Mouse (Mus musculus): ENCODE results near the gene Mybpc2.

The Mybpc2 gene

GRCm38 (mm10) chr7:44531207-44531606, 6.8 kb upstream of the Mybpc2 start:
- in situ Hi-C loops (cut with MboI; ENCODE audit: unreplicated experiment in 2 of 2) = loop anchor here (25.0 kb wide), 4 partner anchors 331 to 1381 kb away; partner anchors contain the start of genes Dbp (in 2 of the 2), Fam83e (in 2 of the 2), Rpl18 (in 2 of the 2) and Sphk2 (in 2 of the 2)

GRCm38 (mm10) chr7:44530507-44530906, 6.1 kb upstream of the Mybpc2 start:
- in situ Hi-C loops (cut with MboI; ENCODE audit: unreplicated experiment in 2 of 2) = loop anchor here (25.0 kb wide), 4 partner anchors 332 to 1382 kb away; partner anchors contain the start of genes Dbp (in 2 of the 2), Fam83e (in 2 of the 2), Rpl18 (in 2 of the 2) and Sphk2 (in 2 of the 2)

DNA sequence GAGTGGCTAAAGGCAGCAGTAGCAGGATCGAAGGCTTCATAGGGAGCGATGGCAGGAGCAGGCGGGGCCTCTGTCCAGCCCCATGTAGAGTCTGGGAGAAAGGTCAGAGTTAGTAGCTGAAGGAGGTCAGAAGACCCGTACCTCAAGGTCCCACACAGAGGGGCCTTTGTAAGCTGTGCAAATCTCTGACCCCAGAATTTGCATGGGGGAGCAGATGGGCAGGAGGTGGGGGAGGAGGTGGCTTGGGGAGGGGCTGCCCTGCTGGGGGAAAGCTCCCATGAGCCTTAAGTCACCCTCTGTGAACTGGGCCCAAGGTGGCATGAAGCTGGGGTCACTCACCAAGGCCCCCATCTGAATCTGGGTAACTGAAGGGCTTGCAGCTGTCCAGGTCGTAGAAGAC, 5.1 kb upstream of the Mybpc2 start:
- in situ Hi-C loops (cut with MboI; ENCODE audit: unreplicated experiment in 2 of 2) = loop anchor here (25.0 kb wide), 4 partner anchors 333 to 1383 kb away; partner anchors contain the start of genes Dbp (in 2 of the 2), Fam83e (in 2 of the 2), Rpl18 (in 2 of the 2) and Sphk2 (in 2 of the 2)

- in situ Hi-C loops (cut with MboI; ENCODE audit: unreplicated experiment in 2 of 2) = loop anchor here (25.0 kb wide), 4 partner anchors 335 to 1385 kb away; partner anchors contain the start of genes Dbp (in 2 of the 2), Fam83e (in 2 of the 2), Rpl18 (in 2 of the 2) and Sphk2 (in 2 of the 2)
Observed at GRCm38 (mm10) chr7:44527483-44528398, 3.3 kb upstream of the Mybpc2 start.

- in situ Hi-C loops (cut with MboI; ENCODE audit: unreplicated experiment in 2 of 2) = loop anchor here (25.0 kb wide), 4 partner anchors 336 to 1386 kb away; partner anchors contain the start of genes Dbp (in 2 of the 2), Fam83e (in 2 of the 2), Rpl18 (in 2 of the 2) and Sphk2 (in 2 of the 2)
Observed at GRCm38 (mm10) chr7:44526414-44527154, 2.1 kb upstream of the Mybpc2 start.

GRCm38 (mm10) chr7:44525126-44525832, 823 bp upstream of the Mybpc2 start:
- in situ Hi-C loops (cut with MboI; ENCODE audit: unreplicated experiment in 2 of 2) = loop anchor here (25.0 kb wide), 4 partner anchors 337 to 1387 kb away; partner anchors contain the start of genes Dbp (in 2 of the 2), Fam83e (in 2 of the 2), Rpl18 (in 2 of the 2) and Sphk2 (in 2 of the 2)

DNA sequence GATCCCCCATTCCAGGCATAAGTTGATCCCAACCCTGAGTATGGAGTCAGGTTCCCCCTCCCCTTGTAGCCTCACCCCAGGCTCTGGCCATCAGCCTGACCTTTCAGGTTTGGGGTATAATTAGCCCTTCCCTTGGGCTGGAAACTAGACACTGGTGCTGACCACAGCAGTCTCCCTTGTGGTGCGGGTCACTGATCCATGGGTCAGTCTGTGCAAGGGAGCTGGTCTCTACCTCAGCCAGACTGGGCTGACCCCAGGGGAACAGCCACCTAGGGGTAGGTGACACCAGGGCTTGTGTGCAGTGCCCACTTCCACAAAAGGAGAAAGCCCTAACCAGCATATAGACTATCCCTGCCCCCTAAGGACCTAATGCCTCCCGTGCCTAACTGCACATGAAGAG, 1.4 kb downstream of the Mybpc2 start:
- in situ Hi-C loops (cut with MboI; ENCODE audit: unreplicated experiment in 2 of 2) = no loop called here

GRCm38 (mm10) chr7:44521710-44522109, 2.7 kb downstream of the Mybpc2 start:
- in situ Hi-C loops (cut with MboI; ENCODE audit: unreplicated experiment in 2 of 2) = no loop called here

DNA sequence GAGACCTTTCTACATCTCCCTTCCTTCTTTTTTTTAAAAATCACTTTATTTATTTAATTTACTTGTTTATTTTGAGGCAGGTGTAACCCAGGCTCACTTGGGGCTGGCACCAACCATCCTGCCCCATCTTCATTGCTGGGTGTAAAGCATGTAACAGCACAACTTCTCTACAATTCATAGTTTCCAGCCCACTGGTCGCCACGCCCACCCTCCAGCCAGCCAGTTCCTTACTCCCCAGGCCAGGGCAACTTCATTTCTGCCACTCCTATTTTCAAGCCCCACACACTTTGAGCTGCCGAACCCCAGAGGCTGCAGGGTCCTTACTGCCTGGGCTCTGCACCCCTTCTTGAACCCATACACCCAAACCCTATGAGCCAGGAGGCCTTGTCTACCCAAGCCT, 3.5 kb downstream of the Mybpc2 start:
- in situ Hi-C loops (cut with MboI; ENCODE audit: unreplicated experiment in 2 of 2) = no loop called here

DNA sequence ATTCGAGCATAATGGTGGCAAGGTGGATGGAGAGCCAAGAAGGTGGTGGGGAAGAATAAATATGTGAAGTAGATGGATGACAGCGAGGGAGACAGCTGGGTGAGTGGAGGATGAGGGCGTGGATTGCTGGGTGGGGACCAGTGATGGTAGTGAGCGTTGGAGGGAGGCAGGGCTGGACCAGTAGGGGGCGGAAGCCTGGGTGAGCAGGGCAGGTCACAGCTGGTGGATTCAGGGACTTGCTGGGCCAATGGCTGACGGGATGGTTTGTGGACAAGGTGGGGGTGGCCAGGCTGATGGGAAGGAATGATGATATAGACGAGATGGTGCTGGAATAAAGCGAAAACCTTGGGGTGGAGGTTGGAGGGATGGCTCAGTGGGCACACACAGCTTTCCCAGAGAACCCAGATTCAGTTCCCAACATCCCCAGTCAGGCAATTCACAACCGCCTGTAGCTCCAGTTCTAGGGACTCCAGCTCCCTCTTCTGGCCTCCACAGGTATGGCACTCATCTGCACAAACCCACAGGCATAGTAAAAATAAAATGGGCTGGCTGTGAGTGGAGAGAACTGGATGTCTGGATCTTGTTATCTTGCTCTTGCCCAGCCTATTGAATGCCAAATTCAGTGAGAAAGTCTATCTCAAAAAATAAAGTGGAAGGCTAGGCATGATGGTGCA, 5.1 kb downstream of the Mybpc2 start:
- in situ Hi-C loops (cut with MboI; ENCODE audit: unreplicated experiment in 2 of 2) = loop anchor here (5.0 kb wide), 2 partner anchors 33 to 133 kb away; partner anchors contain the start of gene Nr1h2 (in 1 of the 2)

DNA sequence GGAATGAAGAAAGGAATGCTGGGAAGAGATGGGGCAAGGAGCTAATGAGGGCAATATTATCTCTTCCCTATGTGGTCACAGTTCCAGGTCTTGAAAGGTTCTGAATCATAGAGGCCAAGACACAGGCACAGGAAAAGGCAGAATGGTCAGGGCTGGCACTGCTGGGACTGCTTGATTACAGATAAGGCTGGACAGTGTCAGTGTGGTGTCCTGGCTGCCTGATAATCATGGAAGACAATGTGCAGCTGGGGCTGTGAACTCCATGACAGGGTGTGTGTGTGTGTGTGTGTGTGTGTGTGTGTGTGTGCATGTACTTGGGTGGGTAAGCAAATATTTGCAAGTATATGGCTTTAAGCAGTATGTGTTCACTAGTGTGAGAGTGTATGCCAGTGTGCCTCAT, 17.0 kb downstream of the Mybpc2 start:
- in situ Hi-C loops (cut with MboI; ENCODE audit: unreplicated experiment in 2 of 2) = loop anchor here in 1 of 2 experiments (5.0 kb wide), 1 partner anchor 135 kb away; no protein-coding TSS in a partner anchor

DNA sequence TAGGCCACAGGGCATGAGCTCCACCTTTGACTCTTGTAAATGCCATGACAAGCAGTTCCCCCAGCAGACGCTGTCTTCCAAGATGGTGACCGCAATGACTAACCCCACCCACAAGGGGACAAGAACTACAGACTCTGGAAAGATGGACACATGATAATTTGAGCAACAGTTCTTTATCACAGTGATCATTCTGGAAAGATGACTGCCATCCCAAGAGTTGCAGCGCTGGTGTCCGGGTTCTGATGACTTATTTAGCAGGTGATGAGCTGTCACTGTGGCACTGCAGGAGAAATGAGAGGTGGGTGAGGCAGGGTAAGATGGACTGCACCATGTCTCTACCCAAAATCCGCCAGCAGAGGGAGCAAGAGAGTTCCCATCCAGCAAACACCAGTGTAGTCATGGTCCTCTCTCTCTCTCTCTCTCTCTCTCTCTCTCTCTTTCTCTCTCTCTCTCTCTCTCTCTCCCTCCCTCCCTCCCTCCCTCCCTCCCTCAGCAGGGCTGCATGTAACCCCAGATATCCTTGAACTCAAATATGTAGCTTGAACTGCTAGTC, 22.8 kb downstream of the Mybpc2 start:
- in situ Hi-C loops (cut with MboI; ENCODE audit: unreplicated experiment in 2 of 2) = no loop called here

DNA sequence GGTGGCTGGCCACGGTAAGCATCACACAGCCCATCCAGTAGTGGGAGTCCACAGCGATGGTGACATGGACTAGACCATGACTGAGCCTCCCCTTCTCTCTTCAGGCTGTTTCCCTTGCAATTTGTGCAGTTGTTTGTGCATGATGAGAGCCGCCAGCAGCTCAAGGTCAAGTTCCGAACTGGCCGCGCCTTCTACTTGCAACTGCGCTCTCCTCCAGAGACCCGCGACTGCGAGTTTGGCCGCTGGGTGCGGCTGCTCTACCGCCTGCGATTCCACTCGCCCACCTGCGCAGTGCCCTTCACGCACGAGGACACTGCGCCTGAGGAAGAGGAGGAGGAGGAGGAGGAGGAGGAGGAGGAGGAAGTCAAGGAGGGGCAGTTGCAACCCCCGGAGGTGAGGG, 24.4 kb downstream of the Mybpc2 start:
- in situ Hi-C loops (cut with MboI; ENCODE audit: unreplicated experiment in 2 of 2) = no loop called here

DNA sequence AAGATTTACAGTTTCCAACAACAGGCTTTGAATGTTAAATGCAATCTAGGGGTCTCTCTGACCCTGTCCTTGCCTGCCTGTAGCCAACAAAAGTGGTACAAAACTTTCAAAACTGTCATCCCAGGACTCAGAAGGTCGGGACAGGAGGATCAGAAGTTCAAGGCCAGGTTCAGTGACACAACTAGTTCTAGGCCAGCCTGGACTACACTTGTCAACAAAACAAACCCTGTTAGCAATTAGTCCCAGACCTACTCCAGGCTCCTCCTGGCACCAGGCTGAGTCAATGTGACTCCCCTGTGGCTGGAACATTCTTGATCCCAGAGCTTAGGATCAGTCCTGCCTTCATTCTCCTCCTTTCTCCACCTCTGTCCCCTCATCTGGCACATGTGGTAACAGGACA, 25.5 kb downstream of the Mybpc2 start:
- in situ Hi-C loops (cut with MboI; ENCODE audit: unreplicated experiment in 2 of 2) = loop anchor here (10.0 to 25.0 kb wide), 2 partner anchors 124 to 812 kb away; partner anchors contain the start of gene Klk14 (in 1 of the 2)

DNA sequence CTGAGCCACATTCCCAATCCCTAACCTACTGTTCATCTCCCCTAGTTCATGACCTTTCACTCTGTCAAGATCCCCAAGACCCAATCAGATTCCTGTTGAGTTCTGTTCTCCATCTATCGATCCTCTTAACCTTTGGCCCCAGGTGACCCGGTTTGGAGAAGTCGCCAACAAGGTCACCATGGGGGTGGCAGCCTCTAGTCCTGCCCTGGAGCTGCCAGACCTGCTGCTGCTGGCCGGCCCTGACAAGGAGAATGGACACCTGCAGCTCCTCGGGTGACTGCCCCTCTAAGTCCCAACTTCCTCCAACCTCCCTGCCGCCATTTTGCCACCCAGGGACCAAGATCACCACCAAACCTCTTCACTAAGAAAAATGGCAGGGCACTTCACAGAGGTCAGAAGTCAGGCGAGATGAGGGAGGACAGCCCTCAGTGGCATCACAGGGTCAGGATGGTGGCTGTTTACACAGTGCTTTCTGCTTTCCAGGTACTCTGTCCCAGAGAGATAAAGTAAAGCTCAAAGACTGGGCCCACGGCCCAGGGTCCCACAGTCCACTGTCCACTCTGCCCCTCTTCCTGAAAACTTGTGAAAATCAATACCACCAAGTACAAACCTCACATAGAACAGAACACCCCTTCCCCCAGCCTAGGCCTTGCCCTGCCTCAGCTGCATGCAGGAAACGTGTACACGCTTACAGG, 26.9 kb downstream of the Mybpc2 start:
- in situ Hi-C loops (cut with MboI; ENCODE audit: unreplicated experiment in 2 of 2) = loop anchor here (10.0 to 25.0 kb wide), 2 partner anchors 123 to 810 kb away; partner anchors contain the start of gene Klk14 (in 1 of the 2)

- in situ Hi-C loops (cut with MboI; ENCODE audit: unreplicated experiment in 2 of 2) = loop anchor here (10.0 to 25.0 kb wide), 2 partner anchors 122 to 809 kb away; partner anchors contain the start of gene Klk14 (in 1 of the 2)
Observed at GRCm38 (mm10) chr7:44496771-44497109, 27.7 kb downstream of the Mybpc2 start.

DNA sequence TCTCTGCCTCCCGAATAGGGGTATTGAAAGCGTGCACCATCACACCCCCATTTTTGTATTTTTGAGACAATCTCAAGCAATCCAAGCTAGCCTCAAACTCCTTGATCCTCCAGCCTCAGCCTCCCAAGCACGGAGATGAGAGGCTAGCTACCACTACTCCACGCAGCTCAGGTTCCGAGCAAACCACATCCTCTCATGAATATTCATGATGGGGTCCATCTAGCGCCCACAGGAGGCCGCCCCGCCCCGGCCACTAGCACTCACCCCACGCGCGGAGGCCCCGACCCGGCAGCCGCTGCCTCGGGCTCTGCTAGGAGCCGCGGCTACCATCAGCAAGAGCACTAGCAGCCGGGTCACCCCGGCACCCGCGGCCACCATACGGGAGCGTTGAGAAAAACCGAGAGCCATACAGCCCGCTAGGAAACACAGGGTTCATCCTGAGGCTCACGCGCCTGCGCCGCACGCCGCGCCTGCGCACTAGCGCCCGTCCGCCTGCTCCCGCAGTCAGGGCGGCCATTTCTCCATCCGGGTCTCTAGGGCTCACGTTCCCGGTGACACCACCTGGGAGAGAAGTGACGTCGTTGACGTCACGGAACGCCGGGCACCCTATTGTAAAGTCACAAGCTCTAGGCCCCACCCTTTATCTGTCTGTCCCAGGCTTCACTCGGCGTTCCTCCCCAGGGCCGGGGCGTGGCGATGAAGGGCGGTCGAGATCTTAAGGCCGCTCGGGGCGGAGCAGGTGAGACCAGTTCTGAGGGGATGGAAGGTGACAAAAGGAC, 28.3 kb downstream of the Mybpc2 start, which contains the start of the genes Emc10 and Fam71e1:
Gene Emc10 (minus strand): TSS at position 538 of the 779 bp plus-strand sequence.
Gene Fam71e1 (plus strand): TSS at position 590 of the 779 bp plus-strand sequence.
- in situ Hi-C loops (cut with MboI; ENCODE audit: unreplicated experiment in 2 of 2) = loop anchor here (10.0 to 25.0 kb wide), 2 partner anchors 121 to 809 kb away; partner anchors contain the start of gene Klk14 (in 1 of the 2)
